Mouse (Mus musculus) cerebellum, postnatal 36 days (tissue): ENCODE data around the gene Creb3l4.
"Not testable (repeated sequence)": the region's sequence is repeated elsewhere in the genome, so short reads cannot be mapped to it uniquely, and the experiment has no call there.

Experiments used
- DNase-seq, 2 experiments: peaks; one replicate each; pipeline ENCODE4 v3.0.0; 2021 to 2022; ENCODE audit warnings: mixed read lengths in 2 of 2

The Creb3l4 gene

DNA sequence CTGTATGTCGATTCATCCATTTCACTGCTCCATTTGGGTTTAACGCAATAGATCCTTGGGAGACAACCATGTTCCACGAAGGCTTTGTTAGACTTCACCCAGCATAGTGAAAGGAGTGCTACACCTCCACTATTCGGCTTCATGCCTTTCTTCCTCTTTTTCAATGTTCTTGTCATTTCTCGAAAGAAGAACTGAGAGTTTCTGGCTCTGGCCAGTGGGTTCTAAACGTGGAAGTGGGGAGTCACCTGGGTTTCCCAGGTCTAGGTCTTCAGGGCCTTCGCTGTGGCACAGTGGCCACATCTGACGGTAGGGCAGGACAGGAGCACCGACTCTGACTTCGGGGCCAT is 21.3 kb upstream of the Creb3l4 start:
- peak in 1 of 2 experiments; percentile 34 for DNase-seq

DNA sequence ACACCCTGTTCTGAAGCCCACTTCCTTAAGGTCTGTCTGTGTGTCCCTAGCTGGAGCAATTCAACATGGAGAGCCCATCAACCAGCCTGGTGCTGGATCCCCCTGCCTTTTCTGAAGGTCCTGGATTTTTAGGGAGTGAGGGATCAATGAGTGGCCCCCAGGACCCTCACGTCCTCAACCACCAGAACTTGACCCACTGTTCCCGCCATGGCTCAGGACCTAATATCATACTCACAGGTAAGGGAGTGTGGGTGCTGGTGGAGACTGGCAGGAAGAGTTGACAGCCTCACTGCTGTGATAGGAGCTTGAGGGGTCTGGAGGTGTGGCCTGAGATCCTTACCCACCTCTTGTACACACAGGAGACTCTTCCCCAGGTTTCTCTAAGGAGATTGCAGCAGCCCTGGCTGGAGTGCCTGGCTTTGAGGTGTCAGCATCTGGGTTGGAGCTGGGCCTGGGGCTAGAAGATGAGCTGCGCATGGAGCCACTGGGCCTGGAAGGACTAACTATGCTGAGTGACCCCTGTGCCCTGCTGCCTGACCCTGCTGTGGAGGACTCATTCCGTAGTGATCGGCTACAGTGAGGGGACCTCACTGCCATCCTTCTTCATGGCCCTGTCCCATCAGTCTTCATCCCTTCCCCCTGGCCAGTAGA is 19.9 kb upstream of the Creb3l4 start:
- DNase-seq: no peak

DNA sequence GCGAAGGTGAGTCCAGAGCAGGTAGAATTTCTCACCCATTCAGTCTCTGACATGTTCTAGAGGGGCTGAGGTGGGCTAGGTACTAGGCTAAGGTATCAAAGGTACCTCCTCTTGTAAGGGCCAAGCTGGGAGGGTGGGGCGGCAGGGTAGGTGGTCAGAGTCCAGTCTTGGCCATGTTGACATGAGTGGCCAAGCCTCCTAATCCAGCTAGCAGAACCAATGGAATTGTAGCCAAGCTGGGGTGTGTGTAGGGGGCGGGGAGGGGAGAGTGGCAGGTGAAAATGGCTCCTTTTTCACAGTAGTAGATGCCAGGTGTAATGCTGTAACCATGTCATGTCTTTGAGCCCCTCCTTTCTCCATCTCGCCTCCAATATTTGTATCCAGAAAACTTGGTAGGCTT is 15.2 kb upstream of the Creb3l4 start:
- DNase-seq: no peak

DNA sequence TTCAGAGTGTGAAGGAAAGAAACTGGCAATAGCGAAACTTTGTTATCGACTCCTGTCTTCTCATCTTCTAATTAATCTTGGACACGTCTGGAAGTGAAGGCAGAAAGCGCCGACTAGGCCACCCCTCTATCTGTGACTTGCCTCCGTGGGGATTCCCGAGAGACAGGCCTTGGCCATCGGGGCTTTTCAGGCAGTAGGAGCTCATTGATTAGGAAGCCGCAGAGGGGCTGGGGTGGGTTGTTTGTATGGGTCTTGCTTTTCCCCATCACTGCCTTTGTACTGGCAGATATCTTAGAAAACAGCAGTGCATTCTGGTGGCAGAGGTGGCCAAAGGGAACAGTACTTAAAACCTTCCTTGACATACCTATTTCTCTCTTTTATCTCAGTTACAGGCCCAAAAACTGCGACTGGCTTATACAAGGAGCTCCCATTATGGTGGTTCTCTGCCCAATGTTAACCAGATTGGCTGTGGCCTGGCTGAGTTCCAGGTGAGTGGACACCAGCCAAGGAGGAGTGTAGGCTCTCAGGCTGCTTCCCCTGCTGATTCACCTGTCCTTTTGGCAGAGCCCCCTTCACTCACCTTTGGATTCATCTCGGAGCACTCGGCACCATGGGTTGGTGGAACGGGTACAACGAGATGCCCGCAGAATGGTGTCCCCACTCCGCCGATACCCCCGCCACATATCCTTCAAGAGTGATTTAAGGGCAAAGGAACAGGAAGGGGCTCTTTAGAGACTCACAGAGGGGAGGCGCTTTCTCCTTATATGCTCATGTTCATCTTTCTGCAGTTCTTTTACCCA is 13.6 kb upstream of the Creb3l4 start:
- DNase-seq: peak; percentile 98

DNA sequence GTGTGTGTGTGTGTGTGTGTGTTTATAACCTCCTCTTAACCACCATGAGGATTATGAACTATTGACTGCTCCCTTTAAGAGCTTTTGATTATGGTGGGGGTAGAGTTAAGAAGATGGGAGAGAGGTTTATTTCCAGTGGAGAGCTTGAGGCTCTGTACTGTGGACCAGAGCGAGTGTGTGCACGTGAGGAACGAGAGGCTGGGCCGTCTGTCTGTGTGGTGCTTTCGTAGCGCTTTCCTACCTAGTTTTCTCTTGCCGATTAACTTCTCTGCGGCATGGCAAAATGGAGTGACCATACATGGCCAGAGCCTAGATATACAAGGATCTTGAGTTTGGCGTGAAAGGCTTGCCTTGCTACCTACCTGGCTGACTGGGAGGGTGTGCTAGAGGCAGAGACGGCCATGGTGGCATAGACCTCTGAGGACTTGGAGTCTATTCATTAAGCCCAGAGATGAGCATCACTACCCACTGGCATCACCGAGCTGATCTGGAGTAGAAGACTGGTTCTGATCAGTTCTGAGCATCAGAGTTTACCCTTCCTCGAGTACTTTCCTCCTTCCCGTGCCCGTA is 12.6 kb upstream of the Creb3l4 start:
- DNase-seq: no peak

DNA sequence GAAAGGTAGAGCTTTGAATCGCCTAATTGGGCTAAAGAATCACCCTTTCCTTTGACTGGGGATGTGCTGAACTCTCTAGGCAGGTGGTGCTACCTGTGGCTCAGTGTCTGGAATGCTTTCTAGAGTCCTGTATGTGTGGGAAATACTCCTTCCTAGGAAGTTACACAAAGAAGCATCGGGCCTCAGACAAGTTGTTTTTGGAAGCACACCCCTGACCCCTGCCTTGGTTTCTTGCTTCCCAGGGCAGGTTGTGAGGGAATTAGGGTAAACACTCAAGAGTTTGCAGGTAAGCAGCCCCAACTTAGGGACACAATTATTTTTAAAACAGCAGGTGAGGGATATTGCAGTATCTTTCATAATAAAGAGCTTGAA is 11.9 kb upstream of the Creb3l4 start:
- no peak for DNase-seq

DNA sequence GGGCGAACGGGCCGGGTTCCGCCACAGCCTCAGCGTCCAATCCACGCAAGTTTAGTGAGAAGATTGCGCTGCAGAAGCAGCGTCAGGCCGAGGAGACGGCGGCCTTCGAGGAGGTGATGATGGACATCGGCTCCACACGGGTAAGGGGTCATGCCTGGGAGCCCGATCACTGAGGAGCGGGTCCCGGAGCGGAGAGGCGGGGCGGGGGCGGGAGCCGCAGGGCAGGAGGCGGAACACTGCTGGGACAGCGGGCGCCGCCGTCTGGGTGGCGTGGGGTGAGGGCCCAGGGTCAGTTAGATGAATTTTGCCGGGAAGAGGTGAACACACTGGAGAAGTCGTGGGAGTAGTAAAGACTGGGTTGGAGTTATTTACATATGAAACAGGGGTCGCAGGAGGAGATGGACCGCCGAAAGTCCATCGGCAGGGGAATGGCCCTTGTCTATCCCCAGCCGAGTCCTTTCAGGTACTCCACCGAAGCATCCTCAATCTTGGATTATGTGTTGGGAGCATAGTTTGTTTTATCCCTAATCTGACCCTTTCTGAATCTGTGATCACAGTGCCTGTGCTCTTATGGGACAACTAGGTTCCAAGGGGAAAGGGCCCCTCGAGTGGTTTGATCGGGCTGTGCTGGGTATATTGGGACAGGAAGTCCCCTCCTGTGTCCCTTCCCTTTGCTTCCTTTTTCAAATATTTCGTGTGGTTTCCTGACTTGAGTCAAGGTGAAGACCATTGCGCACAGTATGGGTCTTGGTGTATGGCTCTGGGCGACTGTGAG is 11.3 kb upstream of the Creb3l4 start:
- no peak for DNase-seq

DNA sequence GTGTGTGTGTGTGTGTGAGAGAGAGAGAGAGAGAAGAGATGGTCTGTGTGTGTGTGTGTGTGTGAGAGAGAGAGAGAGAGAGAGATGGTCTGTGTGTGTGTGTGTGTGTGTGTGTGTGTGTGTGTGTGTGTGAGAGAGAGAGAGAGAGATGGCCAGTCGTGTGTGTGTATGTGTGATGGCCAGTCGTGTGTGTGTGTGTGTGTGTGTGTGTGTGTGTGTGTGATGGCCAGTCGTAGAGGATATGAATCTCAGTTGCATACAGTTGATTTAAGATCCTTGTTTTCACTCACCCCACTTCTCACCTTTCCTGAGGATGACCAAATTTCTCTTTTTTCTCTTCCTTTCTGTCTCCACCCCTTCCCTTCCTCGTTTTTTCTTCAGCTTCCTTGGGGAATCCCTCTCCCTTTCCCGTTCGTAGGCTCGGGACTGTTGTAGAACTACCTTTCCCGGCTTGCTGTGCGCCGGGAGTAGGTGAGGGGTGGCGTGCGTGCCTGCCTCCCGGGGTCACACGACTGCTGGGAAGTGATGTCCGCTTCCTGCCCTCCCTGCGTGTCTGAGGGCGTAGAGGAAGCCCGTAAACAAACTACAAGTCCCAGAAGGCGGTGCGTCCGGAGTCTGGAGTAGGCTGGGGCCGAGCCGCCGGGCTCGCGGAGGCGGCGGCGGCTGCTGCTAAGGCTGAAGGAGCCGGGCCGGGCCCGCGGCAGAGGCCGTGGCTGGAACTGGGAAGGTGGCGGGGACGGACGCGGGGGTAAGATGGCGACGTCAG is 10.5 kb upstream of the Creb3l4 start, which contains the start of gene Crtc2:
TSS of gene Crtc2 (plus strand) at position 511 of the 766 bp plus-strand sequence.
- peak; percentile 94 to 95 for DNase-seq

DNA sequence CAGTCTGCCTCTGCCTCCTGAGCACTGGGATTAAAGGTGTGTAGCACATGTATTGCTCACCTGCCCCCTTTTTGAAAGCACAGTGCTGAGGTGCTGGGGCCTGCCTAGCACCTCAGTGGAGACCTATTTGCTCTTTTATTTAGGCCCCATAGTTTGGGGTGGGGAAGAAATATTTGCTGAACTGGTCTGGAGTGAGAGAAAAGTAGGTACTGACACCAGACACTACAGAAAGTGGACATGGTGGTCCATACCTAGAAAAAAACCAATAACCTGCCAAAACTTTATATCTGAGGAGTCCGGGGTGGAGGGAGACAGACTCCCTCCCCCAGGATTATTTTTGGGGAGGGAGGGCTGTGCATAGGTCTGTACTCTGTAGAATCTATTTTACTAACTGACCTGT is 9.9 kb upstream of the Creb3l4 start:
- not testable (repeated sequence) for DNase-seq

DNA sequence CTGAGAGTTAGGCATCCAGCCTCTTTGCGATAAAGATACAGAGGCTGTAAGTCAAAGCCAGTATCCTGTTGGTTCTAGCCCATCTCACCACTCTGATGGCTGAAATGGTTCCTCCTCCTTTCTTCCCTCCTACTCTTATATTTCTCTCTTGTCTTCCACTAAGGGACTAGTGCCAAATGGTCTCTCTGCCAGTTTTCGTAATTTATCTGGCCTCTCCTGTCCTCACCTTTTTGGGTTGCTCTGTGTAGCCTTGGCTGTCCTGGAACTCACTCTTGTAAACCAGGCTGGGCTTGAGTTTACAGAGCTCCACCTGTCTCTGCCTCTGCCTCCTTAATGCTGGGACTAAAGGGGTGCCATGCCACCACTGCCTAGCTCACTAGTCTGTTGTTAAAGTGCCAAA is 9.3 kb upstream of the Creb3l4 start:
- not testable (repeated sequence) for DNase-seq

DNA sequence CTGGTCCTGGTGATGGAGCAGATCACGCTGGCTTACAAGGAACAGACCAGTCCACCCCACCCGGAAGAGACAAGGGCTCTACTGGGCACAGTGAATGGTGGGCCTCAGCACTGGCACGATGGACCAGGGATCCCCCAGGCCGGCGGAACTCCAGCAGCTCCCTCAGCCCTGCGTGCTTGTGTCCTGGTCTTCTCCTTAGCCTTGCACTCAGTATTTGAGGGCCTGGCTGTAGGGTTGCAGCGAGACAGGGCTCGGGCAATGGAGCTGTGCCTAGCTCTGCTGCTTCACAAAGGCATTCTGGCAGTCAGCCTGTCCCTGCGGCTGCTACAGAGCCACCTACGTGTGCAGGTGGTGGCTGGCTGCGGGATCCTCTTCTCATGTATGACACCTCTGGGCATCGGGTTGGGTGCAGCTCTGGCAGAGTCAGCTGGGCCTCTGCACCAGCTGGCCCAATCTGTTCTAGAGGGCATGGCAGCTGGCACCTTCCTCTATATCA is 8.5 kb upstream of the Creb3l4 start:
- DNase-seq: not testable (repeated sequence)

DNA sequence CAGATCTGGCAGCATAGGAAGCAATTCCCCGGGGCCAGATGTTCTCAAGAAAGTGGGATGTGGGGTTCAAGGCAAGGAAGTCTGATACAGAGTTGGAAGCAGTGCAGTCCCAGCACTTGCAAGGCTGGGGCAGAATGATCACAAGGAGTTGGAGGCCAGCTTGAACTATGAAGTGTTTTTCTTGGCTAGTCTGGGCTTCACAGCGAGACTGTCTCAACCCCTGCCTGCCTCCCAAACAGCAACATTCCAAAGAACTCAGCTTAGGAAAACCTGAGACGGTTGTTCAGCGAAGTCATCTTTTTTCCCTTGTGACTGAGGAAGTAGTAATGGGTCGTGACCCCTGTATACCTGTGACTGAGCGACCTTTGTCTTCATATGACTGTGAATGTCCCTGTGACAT is 7.5 kb upstream of the Creb3l4 start:
- DNase-seq: no peak

DNA sequence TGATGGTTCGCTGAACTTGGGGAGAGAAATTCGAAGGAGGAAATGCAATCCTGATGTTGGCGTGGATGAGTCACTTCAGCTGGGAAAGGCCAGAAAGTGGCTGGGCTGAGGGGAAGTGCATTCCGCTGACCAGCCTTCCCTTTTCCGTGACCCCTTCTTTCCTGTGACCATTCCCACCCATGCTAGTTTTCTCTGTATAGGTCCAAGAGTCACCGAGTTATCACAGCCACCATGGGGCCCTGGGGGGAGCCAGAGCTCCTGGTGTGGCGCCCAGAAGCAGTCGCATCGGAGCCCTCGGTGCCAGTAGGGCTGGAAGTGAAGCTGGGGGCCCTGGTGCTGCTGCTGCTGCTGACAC is 5.4 kb upstream of the Creb3l4 start:
- no peak for DNase-seq

DNA sequence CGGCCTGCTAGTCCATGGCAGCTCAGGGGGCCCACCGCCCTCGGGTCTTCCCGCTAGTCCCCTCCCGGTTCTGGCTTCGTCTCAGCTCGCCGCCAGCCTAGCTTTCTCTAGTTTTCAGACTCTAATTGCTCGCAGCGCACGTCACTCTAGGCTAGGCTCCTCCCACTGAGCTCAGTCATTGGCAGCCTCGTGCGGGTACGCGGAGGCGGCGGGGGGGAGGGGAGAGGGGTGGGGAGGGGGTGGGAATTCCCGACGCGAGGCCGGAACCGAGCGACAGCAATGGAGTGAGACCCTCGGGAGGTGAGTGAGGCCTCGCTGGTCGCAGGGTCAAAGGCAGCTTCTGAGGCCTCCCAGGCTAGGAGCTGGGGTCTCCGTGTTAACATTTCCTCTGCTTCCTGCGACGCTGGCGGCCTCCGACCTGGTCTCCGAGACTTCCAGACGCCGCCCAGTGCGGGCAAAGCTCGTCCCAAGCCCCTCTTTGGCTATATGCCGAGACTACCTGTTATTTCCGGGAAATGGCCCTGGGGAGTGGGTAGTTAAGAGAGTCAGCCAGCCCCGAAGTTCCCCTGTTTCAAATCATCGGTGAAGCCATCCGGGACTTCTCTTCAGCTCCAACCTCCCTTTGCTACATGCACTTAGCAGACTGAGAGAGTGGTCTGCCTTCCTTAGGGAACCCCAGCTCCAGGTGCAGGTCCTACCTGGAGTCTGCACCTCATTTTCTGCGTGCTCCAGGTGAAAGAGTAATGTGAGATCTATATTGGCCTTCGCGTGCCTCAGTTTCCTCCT is 4.8 kb upstream of the Creb3l4 start, which contains the start of gene Slc39a1:
TSS of gene Slc39a1 (plus strand) at position 213 of the 786 bp plus-strand sequence.
- DNase-seq: peak; percentile 89 to 91

DNA sequence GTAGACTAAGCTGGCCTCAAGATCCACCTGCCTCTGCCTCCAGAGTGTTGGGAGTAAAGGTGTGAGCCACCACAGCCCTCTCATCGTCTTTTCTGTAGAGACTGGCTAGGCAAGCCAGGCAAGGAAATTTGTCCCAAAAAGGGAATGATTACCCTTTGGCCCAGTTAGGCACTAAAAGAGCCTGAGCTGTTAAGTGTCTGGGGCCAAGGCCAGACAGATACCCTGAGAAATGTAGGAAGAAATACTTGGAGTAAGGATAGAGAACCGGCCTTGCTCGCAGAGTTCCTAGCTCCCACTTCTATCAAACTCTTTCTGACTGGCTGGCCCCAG is 4.3 kb upstream of the Creb3l4 start:
- no peak for DNase-seq

DNA sequence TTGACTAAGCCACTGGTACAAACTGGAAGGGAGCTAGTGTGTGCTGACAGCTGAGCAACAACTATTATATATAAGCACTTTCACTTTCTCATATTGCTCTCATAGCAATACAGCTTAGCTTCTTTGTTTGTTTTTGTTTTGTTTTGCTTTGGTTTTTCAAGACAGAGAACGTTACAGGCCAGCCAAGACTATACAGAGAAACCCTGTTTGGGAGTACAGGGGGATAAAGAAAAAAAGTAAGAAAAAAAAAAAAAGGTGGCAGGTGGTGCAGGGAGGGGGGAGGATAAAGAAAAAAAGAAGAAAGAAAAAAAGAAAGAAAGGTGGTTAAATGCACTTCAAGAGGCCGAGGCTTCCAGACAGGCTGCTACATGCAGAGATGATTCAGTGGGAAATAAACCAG is 2.1 kb upstream of the Creb3l4 start:
- no peak for DNase-seq

DNA sequence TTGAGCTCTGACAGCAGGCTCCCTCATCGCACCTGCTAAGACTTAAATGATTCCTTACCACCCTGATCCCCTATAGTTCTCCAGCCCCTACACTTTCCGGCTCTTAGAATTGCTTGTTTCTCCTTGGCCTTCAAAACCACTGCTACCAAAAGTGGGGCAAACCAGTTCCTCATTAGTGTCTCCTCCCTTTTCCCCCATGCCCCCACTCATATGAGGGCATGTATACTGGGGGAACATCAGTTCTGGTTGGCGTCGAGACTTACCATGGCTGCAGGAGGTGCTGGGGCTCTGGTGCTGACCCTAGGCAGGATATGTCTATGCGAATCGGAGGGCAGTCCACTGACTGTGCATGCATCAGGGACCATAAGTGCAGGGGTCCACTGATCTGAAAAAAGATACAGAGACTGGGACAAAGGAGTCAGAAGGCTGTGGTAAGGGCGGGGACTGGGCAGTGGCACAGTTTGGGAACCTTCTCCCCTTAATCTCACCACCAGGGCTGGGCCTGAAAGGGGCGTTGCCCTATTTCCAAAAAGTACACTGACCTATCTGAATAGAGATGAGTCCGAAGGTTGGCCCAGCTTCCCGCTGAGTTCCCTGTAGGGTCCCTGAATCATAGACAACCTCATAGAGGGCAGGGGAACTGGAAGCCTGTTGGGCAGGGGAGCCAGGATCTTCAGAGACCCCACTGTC is 1.5 kb downstream of the Creb3l4 start:
- DNase-seq: no peak

DNA sequence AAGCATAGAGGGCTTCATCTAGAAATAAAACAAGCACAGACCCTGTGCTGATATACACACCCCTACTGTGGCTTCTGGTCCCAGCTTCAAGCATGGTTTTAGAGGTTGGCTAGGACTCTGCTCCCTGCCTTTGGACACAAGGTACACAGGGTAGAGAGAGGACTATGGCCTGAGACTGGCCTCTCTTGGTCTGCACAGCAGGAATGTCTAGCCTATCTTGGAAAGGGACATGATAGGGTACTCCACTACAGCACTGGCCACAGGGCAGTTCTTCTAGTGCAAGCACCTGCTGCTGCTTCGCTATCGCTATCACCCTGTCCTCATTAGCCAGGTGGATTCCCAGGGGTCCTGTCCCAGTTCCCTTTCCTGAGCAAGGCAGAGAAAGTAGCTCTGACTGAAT is 2.1 kb downstream of the Creb3l4 start:
- no peak for DNase-seq

DNA sequence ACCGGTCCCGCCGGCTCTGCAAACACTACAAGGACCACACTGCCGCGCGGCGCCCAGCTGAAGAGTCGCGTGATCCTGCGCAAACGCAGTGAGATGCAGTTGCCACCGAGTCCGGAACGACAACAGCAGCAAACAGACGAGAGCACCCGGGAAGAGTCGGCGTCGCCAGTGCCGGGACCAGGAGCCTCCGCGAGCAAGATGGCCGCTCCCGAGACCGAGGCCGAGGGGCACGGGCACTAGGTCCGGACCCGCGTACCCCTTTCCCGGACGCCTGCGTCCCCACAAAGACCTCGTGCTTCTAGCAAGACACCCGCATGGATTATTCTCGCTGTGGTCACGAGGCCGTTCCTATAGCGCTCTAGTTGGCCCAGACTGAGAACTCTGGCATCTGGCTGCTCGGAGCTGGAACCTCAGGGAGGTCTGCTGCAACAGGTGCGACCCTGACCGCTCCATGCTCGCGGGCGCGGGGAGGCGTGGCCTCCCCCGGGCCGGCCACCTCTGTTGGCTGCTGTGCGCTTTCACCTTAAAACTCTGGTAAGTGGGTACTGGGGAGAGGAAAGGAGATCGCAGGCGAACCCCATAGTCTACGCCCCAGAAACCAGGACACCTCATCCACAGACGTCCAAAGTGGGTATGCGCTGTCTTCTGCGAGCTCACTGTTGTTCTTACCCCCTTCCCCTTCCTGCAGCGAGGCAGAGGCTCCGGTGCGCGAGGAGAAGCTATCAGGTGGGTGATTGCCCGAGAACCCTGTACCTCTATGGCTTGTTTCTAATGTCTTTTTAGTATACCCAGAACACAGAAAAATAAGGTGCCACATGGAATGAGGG is 11.6 kb downstream of the Creb3l4 start, which contains the start of gene Jtb:
TSS of gene Jtb (plus strand) at position 91 of the 827 bp plus-strand sequence.
- DNase-seq: peak; percentile 93 to 94

DNA sequence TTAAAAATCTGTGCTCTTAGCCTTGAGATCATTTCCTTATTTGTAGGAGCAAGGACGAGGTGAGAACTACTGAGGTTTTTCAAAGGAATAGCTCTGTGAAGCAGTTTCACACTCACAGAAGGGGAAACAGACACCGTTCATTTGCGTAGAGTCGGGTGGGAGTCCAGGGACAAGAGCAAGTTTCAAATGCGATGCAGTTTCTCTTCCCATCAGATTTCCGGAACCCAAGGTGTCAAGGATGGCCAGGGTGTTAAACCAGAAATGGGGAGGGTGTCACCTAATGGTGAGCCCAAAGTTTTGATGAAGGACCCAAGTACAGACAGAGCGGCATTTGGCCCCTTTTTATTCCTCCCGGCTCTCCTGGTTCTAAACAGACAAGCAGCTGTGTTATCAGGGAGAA is 12.2 kb downstream of the Creb3l4 start:
- DNase-seq: no peak
